Mouse (Mus musculus) left cerebral cortex, postnatal 10 days (tissue): ENCODE results near the gene Gm21518. TPM values are rescaled to one million over a fixed set of nuclear protein-coding genes. Genes with fewer than 3 reads are reported as not detected.
"Not testable (repeated sequence)": the region's sequence is repeated elsewhere in the genome, so short reads cannot be mapped to it uniquely, and the experiment has no call there.

Experiments used
- DNase-seq, 2 experiments: peaks; one replicate each; pipeline ENCODE4 v3.0.0; 2021 to 2022; ENCODE audit warnings: low spot score in 2 of 2, mixed read lengths in 1 of 2; ENCODE audit errors: extremely low spot score in 1 of 2
- intact Hi-C: fragments of 180-260 bp; cut with DNase I; formaldehyde crosslinking; loops from one replicate; pipeline ENCODE4 v1.15.1; 2025
- total RNA-seq, 2 experiments: library from RNA; stranded (reverse); gene quantifications; 2 replicates each; pipeline ENCODE4 v1.2.3; 2021

The Gm21518 gene
- not detected for total RNA-seq

- intact Hi-C loops, DNase-seq: not testable (repeated sequence)
These were observed at the start of gene Gm21518 for GRCm38 (mm10) chrY:62190566-62190965. Gene Gm21518, plus strand, starts transcription at chrY:62190866.
